Mouse (Mus musculus): ENCODE measurements around the gene Adam1a.

DNA sequence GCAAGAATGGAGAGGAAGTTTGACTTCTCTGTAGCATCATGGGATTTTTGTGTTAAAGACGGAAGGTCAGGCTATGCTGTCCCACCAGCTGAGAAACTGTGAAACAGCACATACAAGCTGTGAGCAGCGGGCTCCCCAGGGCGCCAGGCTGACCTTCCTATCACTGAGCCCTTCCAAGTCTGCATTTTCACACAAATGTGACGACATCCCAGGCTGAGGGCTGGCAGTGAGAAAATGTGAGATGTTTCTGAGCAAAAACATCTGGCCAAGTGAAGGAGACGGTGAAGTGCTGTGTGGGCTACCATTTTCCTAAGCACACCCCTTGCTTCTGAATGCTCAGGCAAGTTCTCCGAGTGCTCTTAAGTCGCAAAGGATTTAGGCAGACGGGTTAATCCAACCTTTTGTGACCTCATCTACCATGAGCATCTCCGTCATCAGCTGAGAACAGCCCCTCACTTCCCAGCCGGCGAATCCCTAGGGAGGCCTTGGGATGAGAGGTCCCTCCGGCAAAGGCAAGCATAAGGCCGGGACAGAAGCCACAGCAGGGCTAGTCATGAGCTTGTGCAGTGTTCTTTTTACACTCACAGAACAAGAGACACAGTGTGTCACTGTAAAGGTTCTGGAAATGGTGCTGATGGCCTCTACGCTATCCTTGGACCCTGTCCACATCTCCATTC lies 19.4 kb downstream of the Adam1a start:
- no peak for TF ChIP-seq CTCF (IDR thresholded peaks at IDR 0.05; ENCODE audit: extremely low read depth, insufficient read depth, low read length)
- TF ChIP-seq POLR2A (IDR thresholded peaks at IDR 0.05; ENCODE audit: extremely low read depth, insufficient read depth, low read length), result no peak

Data from cortical plate, adult 2 months (tissue).